Mouse (Mus musculus): ENCODE data around the gene Adck1.

DNA sequence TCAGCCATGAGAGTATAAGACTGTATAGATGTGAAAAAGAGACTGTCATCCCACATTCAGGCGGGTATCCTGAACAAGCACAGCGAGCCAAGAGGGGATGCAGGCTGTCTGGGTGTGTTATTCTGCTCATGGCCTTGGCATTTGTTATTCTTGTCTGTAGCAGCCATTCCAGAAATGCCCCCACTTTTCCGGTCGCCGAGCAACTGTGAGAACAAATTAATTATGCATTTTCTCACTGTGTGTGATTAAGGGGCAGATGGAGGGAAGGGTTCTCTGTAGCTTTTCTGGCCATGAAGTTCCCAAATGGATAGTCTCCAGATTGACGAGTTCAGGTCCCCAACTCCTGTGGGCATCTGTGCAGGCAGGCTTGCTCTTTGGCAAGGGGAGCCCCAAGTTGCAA lies 28.5 kb downstream of the Adck1 start:
- TF ChIP-seq TCF12 (IDR thresholded peaks at IDR 0.05; ENCODE audit: low read depth, low read length), result no peak
- TF ChIP-seq ZKSCAN1 (IDR thresholded peaks at IDR 0.05; ENCODE audit: low read depth, low read length), result no peak
- TF ChIP-seq MAZ (IDR thresholded peaks at IDR 0.05; ENCODE audit: low read depth, low read length), result no peak
- no peak for TF ChIP-seq POLR2A (IDR thresholded peaks at IDR 0.05; ENCODE audit: control insufficient read depth in 1 of 2, insufficient read depth in 1 of 2, low read depth in 1 of 2, low read length in 2 of 2, poor library complexity in 1 of 2)
- no peak for TF ChIP-seq USF1 (IDR thresholded peaks at IDR 0.05; ENCODE audit: low read depth, low read length)
- no peak for TF ChIP-seq HCFC1 (IDR thresholded peaks at IDR 0.05; ENCODE audit: low read depth, low read length)
- TF ChIP-seq GABPA (IDR thresholded peaks at IDR 0.05; ENCODE audit: low read depth, low read length), result no peak
- no peak for TF ChIP-seq TBP (IDR thresholded peaks at IDR 0.05; ENCODE audit: low read depth, low read length)
- no peak for TF ChIP-seq ZNF384 (IDR thresholded peaks at IDR 0.05; ENCODE audit: low read depth, low read length)
- TF ChIP-seq UBTF (IDR thresholded peaks at IDR 0.05; ENCODE audit: borderline replicate concordance, insufficient read depth, low read depth, low read length), result no peak
- no peak for TF ChIP-seq CTCF (IDR thresholded peaks at IDR 0.05 in 2 of 3, conservative IDR thresholded peaks at IDR 0.05 in 1 of 3; ENCODE audit: control insufficient read depth in 1 of 3, insufficient read depth in 1 of 3, low read depth in 2 of 3, low read length in 3 of 3, poor library complexity in 1 of 3, severe bottlenecking in 1 of 3)
- TF ChIP-seq POLR2AphosphoS2 (IDR thresholded peaks at IDR 0.05; ENCODE audit: low read length), result no peak
